Mouse (Mus musculus) ES-E14 (cell line): ENCODE measurements around the gene Zfp277. TPM values are rescaled to one million over a fixed set of nuclear protein-coding genes. Genes with fewer than 3 reads are reported as not detected.

Experiments used
- DNase-seq: peaks from one replicate; pipeline ENCODE4 v3.0.0-alpha.2; 2013; ENCODE audit warnings: low read depth, low spot score
- H3K27ac ChIP-seq: 2 replicates; pipeline ENCODE4 v1.5.1; 2012; ENCODE audit warnings: low read depth, mild to moderate bottlenecking, low read length, moderate library complexity, mixed read lengths; ENCODE audit not compliant: poor library complexity, insufficient read depth, severe bottlenecking
- H3K36me3 ChIP-seq: 2 replicates; pipeline ENCODE4 v1.6.1; 2012; ENCODE audit warnings: mild to moderate bottlenecking, low read length, moderate library complexity, mixed read lengths; ENCODE audit not compliant: control insufficient read depth, poor library complexity, insufficient read depth, severe bottlenecking
- H3K4me1 ChIP-seq, 2 experiments: fragments of 150-350 bp in 1 of 2; sonication (generic) in 1 of 2; 2 replicates each; pipeline ENCODE4 v1.6.1; 2012; ENCODE audit warnings: low read length in 2 of 2, mild to moderate bottlenecking in 1 of 2, mixed read lengths in 1 of 2; ENCODE audit not compliant: control insufficient read depth in 2 of 2, insufficient read depth in 2 of 2, poor library complexity in 1 of 2
- H3K4me3 ChIP-seq, 2 experiments: fragments of 150-350 bp in 1 of 2; sonication (generic) in 1 of 2; 2 replicates each; pipeline ENCODE4 v1.5.1; 2012; ENCODE audit warnings: low read length in 2 of 2, low read depth in 1 of 2, mild to moderate bottlenecking in 1 of 2, mixed read lengths in 1 of 2; ENCODE audit not compliant: insufficient read depth in 1 of 2, poor library complexity in 1 of 2, severe bottlenecking in 1 of 2
- H3K9ac ChIP-seq: 2 replicates; pipeline ENCODE4 v1.6.1; 2012; ENCODE audit warnings: low read depth, mild to moderate bottlenecking, low read length, mixed read lengths; ENCODE audit not compliant: poor library complexity, insufficient read depth, severe bottlenecking
- H3K9me3 ChIP-seq: fragments of 150-350 bp; sonication (generic); 2 replicates; pipeline ENCODE4 v1.6.1; 2012; ENCODE audit warnings: low read depth, mild to moderate bottlenecking, low read length; ENCODE audit not compliant: control insufficient read depth, insufficient read depth
- CHD2 ChIP-seq: IDR thresholded peaks from 2 replicates; pipeline ENCODE4 v1.6.1; 2014; ENCODE audit warnings: mild to moderate bottlenecking, low read depth, low read length, inconsistent platforms
- HCFC1 ChIP-seq: IDR thresholded peaks from 2 replicates; pipeline ENCODE4 v1.6.1; 2012; ENCODE audit warnings: low read length, inconsistent platforms, borderline replicate concordance; ENCODE audit not compliant: insufficient read depth
- MAFK ChIP-seq: IDR thresholded peaks from 2 replicates; pipeline ENCODE4 v1.6.1; 2014; ENCODE audit warnings: mild to moderate bottlenecking, low read depth, low read length, inconsistent platforms; ENCODE audit not compliant: insufficient read depth
- ZC3H11A ChIP-seq: IDR thresholded peaks from 2 replicates; pipeline ENCODE4 v1.6.1; 2012; ENCODE audit warnings: low read depth, mild to moderate bottlenecking, inconsistent platforms, low read length, borderline replicate concordance
- ZNF384 ChIP-seq: IDR thresholded peaks from 2 replicates; pipeline ENCODE4 v1.6.1; 2012; ENCODE audit warnings: low read depth, low read length, inconsistent platforms
- in situ Hi-C, 2 experiments: fragments of 600-800 bp; cut with MboI; formaldehyde crosslinking; loops; one replicate each; pipeline ENCODE4 v1.15.1; 2025; ENCODE audit warnings: low sequenced_read_pairs in 2 of 2, inconsistent platforms in 1 of 2; ENCODE audit not compliant: unreplicated experiment in 2 of 2
- total RNA-seq: library from RNA; depleted of rRNA; stranded (reverse); fragments of 300-350 nt; gene quantifications from 2 replicates; pipeline ENCODE4 v1.2.3, GENCODE M21; 2012

Gene Zfp277
- total RNA-seq, 1 experiment, result 21.9 TPM

- H3K9me3 ChIP-seq, result peaks cover 25% of the 10 kb centered on the region
- TF ChIP-seq CHD2, result no peak
- TF ChIP-seq ZNF384, result no peak
- no peak for TF ChIP-seq HCFC1
- no peak for TF ChIP-seq ZC3H11A
- TF ChIP-seq MAFK, result no peak
- no peak overlapping the region for H3K27ac ChIP-seq
- in situ Hi-C loops, result no loop called here
- no peak overlapping the region for H3K4me3 ChIP-seq
- no peak overlapping the region for H3K9ac ChIP-seq
- H3K36me3 ChIP-seq, result no peaks in the 10 kb centered on the region
- H3K4me1 ChIP-seq, result no peaks in the 10 kb centered on the region
- DNase-seq, result no peak
These were observed 46.3 kb downstream of the Zfp277 start for GRCm38 (mm10) chr12:40399386-40399785.

GRCm38 (mm10) chr12:40398916-40399315 is 46.8 kb downstream of the Zfp277 start:
- H3K9ac ChIP-seq, result no peak overlapping the region
- no peaks in the 10 kb centered on the region for H3K4me1 ChIP-seq
- DNase-seq, result no peak
- in situ Hi-C loops, result no loop called here
- peaks cover 25% of the 10 kb centered on the region for H3K9me3 ChIP-seq
- no peak for TF ChIP-seq ZC3H11A
- no peak for TF ChIP-seq HCFC1
- no peak for TF ChIP-seq MAFK
- H3K27ac ChIP-seq, result no peak overlapping the region
- no peaks in the 10 kb centered on the region for H3K36me3 ChIP-seq
- no peak overlapping the region for H3K4me3 ChIP-seq

GRCm38 (mm10) chr12:40392869-40393268 is 52.8 kb downstream of the Zfp277 start:
- TF ChIP-seq MAFK (no peak), ZC3H11A (no peak), HCFC1 (no peak), ZNF384 (no peak), CHD2 (no peak)
- Histone ChIP-seq H3K4me3 (no peak overlapping the region), H3K9ac (no peak overlapping the region), H3K9me3 (peaks cover 7% of the 10 kb centered on the region), H3K36me3 (no peaks in the 10 kb centered on the region), H3K4me1 (no peaks in the 10 kb centered on the region), H3K27ac (no peak overlapping the region)
- no peak for DNase-seq
- in situ Hi-C loops, result no loop called here

- no peaks in the 10 kb centered on the region for H3K36me3 ChIP-seq
- H3K27ac ChIP-seq, result no peak overlapping the region
- no peak overlapping the region for H3K4me3 ChIP-seq
- H3K9ac ChIP-seq, result no peak overlapping the region
- in situ Hi-C loops, result no loop called here
- H3K9me3 ChIP-seq, result no peaks in the 10 kb centered on the region
- no peaks in the 10 kb centered on the region for H3K4me1 ChIP-seq
- TF ChIP-seq MAFK (no peak), ZNF384 (no peak), HCFC1 (no peak), ZC3H11A (no peak)
- no peak for DNase-seq
These were observed 54.4 kb downstream of the Zfp277 start for GRCm38 (mm10) chr12:40391262-40391661.

GRCm38 (mm10) chr12:40387786-40388185 is 57.9 kb downstream of the Zfp277 start:
- in situ Hi-C loops, result no loop called here
- Histone ChIP-seq H3K36me3 (no peaks in the 10 kb centered on the region), H3K4me3 (no peak overlapping the region), H3K4me1 (no peaks in the 10 kb centered on the region), H3K9ac (no peak overlapping the region), H3K27ac (no peak overlapping the region), H3K9me3 (no peaks in the 10 kb centered on the region)
- no peak for TF ChIP-seq ZC3H11A
- TF ChIP-seq ZNF384, result no peak
- TF ChIP-seq CHD2, result no peak
- DNase-seq, result no peak
